Mouse (Mus musculus) stomach, postnatal 0 days (tissue): ENCODE measurements around the gene Ttf2.

Experiments
- CTCF ChIP-seq: IDR thresholded peaks from 2 replicates; pipeline ENCODE4 v1.5.1; 2016; ENCODE audit warnings: antibody characterized with exemption, low read depth, mild to moderate bottlenecking, moderate library complexity
- EP300 ChIP-seq: optimal IDR thresholded peaks from 2 replicates; pipeline ENCODE3; 2016; ENCODE audit warnings: antibody characterized with exemption

GRCm38 (mm10) chr3:101015254-101015653 is 45.8 kb upstream of the Ttf2 start:
- TF ChIP-seq CTCF = no peak
- TF ChIP-seq EP300 = no peak
